Mouse (Mus musculus): ENCODE measurements at regions not wholly inside any gene's neighbourhood (a gene's known extent, or its start where the extent isn't known, plus 50 kb on each side); places are given as distances from the start of the nearest gene placed in this dataset.

DNA sequence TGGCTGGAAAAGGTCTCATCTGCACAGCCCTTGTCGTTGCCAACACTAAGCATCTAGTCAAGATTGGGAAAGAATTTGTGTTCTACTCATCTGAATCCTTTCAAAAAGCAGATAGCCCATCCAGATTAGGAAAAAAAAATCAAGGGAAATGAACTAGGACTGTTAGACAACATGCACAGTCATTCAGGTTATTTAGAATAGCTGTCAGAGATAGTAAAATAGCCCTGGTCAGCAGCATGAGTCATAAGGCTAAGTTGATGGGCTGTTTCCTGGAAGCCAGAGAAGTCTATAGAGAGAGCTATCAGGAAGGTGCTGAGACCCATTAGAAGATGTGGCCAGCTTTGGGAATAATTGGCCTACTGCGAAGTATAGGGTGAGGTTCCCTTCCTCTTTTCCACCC lies 1447.4 kb downstream of the Slc22a22 start:
- TF ChIP-seq CTCF (IDR thresholded peaks at IDR 0.05; ENCODE audit: low read depth): no peak
- no peak for TF ChIP-seq EP300 (optimal IDR thresholded peaks at IDR 0.05)

Data from stomach, postnatal 0 days (tissue).